Mouse (Mus musculus) bone marrow macrophage, adult 2 months (primary cell): ENCODE measurements at regions not wholly inside any gene's neighbourhood (a gene's known extent, or its start where the extent isn't known, plus 50 kb on each side); places are given as distances from the start of the nearest gene placed in this dataset.

ENCODE experiments used
- CTCF ChIP-seq: IDR thresholded peaks from 2 replicates; pipeline ENCODE4 v1.5.1; 2012; ENCODE audit warnings: low read depth, mild to moderate bottlenecking, low read length, moderate library complexity
- POLR2A ChIP-seq: IDR thresholded peaks from 2 replicates; pipeline ENCODE4 v1.6.1; 2012; ENCODE audit warnings: mild to moderate bottlenecking, low read depth, low read length, borderline replicate concordance

- TF ChIP-seq POLR2A (no peak), CTCF (no peak)
These were observed 226.5 kb upstream of the Adgrl2 start for GRCm38 (mm10) chr3:149216759-149217400.
